Mouse (Mus musculus): ENCODE results near the gene Tbc1d30.

Gene Tbc1d30

DNA sequence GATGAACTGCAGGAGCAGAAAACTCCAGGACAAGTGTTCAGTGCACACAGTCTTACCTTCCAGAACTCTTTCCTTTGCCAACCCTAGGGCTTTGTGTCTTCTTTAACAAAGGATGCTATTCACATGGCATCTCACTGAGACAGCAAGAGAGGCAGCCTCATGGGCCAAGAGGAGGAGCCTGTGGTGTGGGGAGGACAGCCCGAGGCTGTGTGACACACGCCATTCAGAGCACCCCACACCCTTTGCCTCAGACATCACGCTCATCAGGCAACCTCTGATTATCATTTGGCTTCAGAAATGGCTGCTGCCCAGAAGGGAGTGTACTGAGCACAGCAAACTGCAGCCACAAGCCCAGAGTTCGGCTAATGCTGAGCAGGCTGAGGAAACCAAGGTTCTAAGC lies 36.9 kb downstream of the Tbc1d30 start:
- in situ Hi-C loops (cut with MboI) = no loop called here

DNA sequence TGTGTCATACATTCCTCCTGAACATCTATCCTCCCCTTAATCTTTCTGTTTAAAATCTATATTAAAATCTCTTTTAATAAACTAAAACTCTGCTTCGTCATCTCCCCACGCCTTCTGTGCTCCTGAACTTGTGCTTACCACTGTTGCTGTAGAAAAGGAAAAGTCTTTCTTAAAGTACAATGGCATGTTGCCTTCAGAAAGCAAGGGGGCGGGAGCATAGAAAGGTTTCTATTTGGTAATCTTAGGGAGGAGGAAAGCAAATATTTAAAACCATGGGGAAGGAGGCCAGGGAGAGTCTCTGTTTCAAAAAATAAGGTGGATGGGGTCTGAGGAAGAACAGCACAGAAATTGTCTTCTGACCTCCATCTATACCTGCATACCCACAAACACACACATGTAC lies 38.0 kb downstream of the Tbc1d30 start:
- in situ Hi-C loops (cut with MboI) = no loop called here

DNA sequence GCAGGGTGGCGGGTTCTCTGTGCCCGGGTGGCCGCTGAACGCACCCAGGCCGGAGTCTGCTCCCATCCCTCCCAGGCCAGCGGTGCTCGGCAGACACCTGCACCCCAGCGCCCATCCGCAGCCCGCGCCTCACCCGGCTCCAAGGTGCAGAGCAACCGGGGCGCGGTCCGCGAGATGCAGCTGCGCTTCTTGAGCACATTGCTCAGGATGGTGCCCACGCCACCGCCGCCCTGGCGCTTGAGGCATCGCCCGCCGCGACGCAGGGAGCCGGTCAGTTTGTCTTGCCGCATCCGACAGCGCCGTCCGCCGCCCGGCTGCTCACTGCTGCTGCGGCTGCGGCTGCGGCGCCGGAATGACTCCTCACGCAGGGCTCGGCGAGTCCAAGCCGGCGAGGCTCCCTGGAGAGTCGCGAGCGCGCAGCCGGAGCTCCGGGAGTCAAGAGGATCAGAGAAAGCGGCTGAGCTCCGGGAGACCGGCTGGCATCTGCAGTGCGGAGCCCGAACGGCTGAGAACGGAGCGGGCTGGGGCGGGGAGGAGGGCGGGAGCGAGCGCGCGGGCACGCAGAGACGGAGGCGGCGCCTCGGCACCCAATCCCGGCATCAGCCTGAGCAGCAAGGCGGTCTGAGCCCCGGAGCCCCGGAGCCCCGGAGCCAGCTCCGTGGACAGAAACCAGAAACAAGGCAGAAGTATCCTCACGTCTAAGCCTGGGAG lies 40.4 kb downstream of the Tbc1d30 start:
- in situ Hi-C loops (cut with MboI) = no loop called here

DNA sequence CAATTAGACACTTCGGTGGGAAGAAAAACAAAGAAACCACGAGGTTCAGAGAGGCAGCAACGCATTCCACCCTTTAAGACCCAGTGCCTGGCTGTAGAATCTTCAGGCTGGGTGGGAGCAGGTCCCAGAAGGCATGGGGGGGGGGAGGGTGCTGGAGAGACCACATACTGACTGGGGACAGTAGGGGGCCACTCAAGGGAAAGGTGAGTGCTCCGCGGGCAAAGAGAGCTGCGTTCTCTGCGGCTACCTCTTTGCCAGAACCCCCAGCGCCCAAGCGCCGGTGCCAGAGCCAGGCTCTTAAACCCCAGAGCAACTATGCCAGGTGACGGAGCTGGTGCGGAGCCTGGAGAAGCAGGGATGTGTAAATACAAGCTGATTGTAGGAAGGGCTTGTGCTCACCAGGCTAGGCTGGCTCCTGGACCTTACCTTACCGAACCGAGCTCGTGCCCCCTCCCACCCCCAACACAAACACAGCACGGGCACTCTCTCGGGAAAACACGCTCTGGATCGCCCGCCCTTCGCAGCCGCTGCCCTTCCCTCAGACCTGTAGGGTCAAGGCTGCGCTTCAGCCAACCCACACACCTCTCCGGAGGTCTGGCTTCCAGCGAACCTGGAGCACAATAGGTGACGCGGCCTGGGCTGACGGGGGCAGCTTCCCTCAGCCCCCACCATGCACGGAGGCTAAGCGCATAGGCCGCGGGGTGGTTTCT lies 41.1 kb downstream of the Tbc1d30 start:
- in situ Hi-C loops (cut with MboI) = no loop called here

DNA sequence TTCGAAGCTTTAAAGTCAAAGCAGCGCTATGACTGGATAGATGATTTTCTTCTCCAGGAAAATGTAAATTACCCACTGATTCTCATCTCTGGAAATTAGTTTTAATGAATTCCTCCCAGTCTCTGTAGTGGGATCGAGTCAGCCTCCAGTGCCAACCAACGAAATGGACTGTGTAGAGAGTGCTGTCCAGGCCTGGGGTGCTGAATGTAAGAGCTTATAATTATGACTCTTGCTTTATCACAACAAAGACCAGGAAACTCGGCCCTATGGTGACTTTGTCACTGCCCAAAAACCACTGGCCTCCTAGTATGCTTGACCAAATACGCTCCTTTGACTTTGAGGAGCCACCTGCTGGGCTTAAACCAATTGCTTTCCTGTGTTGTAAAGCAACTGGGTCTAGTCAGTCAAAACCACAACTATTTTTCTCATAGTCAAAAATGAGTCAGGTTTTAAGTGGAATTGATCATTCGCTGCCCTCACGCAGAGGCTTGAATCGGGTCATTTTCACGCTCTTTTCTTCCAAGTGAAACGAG lies 41.9 kb downstream of the Tbc1d30 start:
- in situ Hi-C loops (cut with MboI) = no loop called here

DNA sequence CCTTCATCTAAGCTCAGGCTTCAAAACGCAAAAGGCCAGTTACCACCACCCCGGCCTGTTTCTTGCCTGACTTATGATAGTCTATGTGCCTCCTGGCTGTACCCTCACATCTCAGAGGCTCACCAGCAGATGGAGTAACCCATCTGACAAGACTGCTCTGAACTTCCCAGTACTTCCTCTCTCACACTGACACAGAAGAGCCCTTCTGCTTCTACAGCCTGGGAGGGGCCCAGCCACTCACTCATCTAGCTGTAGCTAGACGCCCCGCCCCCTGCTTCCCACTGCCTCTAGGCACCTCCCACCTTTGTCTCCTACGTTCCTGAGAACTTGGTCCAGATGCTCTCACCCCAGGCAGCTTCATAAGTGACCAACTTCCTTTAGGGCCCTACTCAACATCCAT lies 45.6 kb downstream of the Tbc1d30 start:
- in situ Hi-C loops (cut with MboI) = no loop called here

DNA sequence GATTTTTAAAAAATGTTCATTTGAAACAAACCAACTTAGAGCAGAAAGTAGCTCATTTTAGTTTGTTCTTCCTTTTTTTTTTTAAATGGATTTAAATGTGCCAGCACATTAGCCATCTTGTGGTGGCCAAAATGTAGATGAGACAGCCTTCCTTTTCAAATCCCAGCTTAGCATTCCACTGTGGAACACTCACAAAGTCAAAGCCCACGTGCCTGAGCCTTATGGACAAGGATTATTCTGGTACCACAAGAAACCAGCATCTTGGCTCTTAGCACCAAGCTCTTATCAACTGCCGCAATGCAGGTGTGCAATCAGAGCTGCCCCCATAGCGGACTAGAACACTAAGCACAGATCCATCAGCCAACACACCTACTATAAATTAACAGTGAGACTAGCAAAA lies 47.5 kb downstream of the Tbc1d30 start:
- in situ Hi-C loops (cut with MboI) = no loop called here

DNA sequence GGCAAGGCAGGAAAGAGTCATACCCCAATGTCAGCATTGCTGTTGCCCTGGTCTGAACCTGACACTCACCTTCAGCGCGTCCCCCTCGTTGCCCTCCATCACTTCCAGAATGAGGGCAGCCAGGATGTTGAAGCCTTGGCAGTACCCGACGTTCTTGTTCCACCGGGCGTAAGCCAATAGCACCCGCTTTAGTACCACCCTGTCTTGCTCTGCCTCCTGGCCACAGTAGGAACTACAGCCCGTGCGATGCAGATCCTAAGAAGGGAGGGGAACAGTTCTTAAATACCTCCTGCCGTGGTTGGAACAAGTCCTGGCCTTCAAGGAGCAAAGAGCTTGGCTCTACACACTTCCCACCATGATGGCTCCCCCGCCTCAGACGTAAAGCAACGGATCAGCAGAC lies 49.2 kb downstream of the Tbc1d30 start:
- in situ Hi-C loops (cut with MboI) = no loop called here

DNA sequence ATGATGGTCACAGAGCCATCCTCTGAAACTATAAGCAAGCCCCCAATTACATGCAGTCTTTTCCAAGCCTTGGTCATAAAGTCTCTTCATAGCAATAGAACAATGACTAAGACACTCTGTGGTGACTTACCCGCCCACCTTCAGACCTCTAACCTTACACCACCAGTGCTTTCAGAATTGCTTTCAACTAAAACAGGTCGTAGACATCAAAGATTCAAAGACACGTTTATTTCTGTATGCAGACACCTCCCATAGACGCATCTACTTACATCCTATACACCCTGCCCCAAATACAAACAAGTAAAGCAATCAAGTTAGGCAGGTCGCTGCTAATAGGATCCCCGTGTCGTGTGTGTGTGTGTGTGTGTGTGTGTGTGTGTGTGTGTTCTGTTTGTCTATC lies 50.4 kb downstream of the Tbc1d30 start:
- in situ Hi-C loops (cut with MboI) = no loop called here

DNA sequence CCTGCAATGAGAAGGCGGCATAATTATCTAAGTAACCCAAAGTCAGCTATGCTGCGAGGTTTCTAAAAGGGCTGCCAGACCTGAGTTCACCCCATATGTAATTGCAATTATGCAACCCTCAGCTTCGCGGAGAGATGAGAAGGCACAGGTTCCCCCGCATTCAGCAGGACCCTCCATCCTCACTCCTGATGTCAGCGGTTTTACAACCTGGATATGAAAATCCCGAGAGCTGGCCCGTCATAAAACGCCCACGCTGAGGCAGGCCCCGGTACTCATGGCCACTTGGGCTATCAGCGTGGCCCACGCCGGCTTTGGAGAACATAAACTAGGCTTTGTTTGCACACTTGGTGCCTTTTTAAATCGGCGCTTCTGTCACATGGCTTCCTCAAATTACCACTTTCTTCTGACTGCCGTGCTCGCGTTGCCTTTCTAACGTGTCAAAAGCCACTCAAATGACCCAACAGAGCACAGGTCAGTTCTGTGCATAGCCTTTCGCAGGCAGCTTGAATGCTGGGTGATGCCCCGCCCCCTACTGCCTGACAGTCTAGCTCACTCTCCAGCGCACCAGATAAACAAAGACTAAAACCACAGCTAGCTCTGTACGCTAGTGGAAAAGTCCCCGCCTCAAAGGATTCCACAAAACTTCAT lies 53.9 kb downstream of the Tbc1d30 start:
- in situ Hi-C loops (cut with MboI) = no loop called here

DNA sequence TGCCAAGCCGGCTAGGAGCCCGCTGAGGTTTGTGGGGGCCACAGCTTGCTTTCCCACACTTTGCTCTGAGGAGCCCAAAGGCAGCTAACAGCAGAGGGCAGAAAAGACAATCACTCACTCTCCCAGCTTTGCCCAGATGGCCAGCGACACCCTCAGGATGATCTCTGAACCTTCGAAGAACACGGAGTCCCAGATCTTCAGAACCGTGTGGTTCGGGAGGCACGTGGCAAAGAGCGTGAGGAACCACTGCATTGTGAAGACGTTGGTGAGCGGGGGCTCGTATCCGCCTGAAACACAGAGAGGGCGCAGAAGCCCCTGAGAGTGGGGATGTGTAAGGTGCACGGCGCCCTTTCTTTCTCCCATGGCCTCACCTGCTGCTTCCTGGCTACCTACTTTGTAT lies 56.6 kb downstream of the Tbc1d30 start:
- in situ Hi-C loops (cut with MboI) = no loop called here

DNA sequence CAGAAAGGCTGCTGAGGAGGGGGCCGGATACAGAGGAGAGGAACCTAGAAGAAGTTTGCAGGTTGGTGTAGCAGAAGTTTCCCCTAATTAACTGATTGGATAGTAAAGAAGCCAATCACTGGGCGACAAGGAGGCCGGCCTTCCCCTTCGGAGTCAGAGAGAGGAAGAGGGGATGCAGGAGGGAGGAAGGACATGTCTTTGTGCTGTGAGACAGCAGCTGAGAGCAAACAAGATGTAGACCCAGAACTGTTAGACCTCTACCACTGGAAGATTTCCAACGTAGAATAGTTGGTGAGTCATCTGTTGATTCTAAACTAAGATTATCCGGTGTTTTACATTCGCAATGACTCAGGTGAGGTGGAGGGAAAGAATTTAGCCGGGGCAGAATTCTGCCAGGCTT lies 57.2 kb downstream of the Tbc1d30 start:
- in situ Hi-C loops (cut with MboI) = no loop called here

DNA sequence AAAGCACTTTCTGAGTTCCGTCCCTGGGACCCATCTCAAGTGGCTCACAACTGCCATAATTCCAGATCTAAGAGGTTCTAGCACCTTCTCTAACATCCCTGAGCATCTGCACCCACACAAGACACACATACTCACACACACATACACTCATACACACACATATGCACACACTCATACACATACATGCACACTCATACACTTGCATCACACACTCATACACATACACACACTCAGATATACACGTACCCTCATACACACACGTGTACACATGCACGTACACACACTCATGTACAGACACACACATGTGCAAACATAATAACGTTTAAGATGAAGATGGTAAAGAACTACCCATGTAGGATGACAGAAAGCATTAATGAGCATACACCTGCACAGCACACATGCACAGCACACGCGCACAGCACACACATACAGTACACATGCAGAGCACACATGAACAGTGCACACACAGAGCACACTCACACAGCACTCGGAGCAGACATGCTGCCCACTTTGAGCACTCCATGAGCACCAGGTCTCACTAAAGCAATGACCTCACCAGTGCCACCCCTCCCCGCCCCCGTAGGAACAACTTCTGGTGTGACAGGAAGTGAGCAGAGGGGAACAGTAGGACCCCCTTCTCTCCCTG lies 59.7 kb downstream of the Tbc1d30 start:
- in situ Hi-C loops (cut with MboI) = no loop called here

DNA sequence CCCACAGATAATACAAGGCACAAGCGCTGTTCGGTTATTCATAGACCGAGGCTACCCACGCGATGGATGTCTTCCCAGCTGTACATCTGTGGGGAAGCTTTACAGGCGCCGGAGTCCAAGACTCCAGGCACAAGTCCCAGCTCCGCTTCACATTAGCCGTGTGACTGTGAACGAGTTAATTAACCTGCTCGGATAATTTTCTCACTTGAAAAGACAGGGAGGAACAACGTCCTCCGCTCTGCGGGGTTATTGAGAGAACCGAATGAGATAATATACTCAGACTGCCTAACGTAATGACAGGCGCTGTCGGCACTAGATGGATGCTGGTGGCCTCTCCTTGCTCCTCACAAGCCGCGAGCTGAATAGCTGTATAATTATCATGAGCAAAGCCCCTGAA lies 60.4 kb downstream of the Tbc1d30 start:
- in situ Hi-C loops (cut with MboI) = no loop called here

DNA sequence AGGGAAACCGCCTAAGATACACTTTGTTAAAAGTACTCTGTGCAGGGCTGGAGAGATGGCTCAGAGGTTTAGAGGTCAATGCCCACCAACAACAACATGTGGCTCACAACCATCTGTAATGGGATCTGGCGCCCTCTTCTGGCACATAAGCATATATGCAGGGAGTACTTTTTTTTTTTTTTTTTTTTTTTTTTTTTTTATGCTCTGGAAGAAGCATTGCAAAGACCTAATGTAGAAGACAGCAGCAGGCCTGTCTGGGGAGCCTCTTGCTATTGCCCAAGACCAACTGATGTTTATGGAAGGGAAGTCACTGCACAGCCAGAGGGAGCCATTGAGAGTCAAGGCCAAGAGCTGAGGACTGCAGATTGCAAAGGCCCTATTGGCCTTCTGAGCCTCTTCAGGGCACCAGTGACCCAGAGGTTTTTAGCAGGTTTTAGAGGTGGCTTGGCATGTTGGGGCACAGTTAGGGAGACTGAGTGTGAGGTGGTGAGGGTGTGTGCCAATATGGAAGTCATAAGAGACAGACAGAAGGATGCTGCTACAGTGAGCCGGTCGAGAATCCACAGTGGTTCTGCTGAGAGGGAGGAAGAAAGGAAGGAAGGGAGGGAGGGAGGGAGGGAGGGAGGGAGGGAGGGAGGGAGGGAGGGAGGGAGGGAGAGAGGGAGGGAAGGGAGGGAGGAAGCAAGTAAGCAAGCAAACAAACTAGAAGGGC lies 61.0 kb downstream of the Tbc1d30 start:
- in situ Hi-C loops (cut with MboI) = no loop called here

DNA sequence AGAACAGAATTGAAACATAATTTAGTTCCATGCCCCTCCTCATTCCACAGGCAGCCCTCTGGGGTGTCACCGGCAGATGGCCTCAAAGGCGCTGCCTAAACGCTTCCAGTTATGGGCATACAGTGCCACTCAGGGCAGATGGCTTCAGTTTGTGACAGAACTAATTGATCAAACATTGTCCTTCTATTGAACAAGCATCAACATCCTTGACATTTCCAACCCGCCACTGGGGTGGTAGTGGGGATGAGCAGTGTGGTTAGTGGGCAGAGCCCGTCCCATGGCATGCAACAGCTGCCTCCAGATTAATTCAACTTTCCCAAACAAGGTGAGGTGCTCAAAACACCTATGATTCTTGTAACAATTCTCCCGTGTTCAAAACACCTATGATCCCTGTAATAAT lies 68.2 kb downstream of the Tbc1d30 start:
- in situ Hi-C loops (cut with MboI) = no loop called here

DNA sequence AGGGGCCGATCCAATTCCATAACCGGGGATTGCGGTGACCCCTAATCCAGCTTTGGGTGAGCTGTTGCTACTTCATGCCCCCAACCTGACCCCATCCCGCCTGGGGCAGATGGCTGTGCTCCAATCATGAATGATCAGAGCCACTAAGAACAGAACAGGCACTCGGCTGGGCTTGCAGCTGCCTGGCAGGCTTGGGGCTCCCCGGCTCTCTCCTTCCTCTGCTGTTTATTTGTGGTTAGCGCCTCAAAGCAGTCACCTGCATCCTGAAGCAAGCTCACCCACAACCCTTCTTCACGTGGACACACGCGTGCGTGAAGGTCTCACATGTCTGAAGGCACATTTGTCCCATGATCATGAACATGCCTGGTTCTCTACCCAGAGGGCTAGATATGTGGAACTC lies 68.6 kb downstream of the Tbc1d30 start:
- in situ Hi-C loops (cut with MboI) = no loop called here

DNA sequence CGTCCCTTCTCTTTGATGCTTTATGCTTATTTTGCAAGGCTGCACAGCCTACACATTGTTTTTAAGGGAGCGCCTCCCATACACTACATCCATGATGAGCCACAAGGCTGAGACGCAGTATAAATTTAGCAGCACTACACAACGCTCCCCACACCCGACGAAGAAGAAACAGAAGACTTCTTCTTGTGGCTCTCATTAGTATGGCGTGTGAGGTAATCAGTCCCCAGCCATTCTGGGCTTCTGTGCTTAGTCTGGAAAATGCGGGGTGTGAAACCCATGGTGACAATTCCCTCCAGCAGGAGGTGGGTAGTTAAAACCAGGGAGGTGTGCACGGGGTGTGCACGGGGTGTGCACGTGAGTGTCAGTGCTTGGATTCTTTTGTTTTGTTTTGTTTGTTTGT lies 70.1 kb downstream of the Tbc1d30 start:
- in situ Hi-C loops (cut with MboI) = no loop called here

DNA sequence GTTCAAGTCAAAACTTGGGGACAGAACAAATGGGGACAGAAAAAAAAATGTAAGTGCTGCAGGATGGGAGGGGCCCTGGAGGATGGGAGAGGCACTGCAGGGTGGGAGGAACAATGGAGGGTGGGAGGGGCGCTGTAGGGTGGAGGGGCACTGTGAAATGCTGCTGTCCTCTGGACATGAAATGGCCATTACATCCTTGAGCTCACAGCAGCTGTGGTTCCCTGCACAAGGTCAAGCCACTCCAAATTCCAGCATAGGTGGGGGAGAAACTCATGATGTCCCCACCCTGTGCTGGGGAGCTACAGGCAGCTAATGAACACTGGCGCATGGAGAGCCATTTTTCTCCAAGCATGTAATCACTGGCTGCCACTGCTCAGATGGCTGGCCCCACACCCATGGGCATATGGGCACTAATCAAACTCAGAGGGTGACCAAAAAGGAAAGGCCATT lies 74.0 kb downstream of the Tbc1d30 start:
- in situ Hi-C loops (cut with MboI) = no loop called here

DNA sequence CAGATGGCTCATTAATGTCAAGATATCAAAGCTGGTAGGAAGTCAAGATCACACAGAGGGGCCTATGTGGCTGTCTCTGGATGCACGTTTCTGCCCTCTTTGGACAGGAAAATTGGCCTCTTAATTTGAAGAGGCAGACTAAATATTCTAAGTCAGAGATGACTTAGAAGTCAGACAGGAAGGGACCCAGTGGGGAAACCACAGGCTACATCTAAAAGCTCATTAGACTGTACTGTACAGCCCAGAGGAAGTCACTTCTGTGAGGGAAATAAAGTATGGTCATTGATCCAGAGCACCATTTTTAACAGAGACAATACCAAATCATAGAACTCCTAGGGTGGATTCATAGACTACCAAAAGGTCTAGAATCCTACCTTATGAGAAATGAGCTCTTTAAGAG lies 76.1 kb downstream of the Tbc1d30 start:
- in situ Hi-C loops (cut with MboI) = no loop called here

DNA sequence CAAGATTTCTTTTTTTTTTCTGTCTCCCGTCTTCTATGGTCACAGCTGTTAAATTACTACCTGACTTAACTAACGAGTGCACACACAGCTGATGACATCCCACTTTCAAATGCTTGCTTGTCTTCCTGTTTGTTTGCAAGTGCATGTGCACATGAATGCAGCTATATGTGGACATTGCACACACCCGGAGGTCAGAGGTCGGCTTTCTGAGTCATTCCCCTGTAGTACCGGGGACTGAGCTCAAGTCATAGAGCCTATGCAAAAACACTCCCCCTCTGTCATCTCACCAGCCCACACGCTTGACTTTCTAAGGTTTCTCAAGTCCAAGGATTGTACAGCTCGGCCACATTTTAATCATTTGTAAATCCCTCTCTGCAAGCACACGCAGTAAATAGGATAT lies 80.1 kb downstream of the Tbc1d30 start:
- in situ Hi-C loops (cut with MboI) = no loop called here

DNA sequence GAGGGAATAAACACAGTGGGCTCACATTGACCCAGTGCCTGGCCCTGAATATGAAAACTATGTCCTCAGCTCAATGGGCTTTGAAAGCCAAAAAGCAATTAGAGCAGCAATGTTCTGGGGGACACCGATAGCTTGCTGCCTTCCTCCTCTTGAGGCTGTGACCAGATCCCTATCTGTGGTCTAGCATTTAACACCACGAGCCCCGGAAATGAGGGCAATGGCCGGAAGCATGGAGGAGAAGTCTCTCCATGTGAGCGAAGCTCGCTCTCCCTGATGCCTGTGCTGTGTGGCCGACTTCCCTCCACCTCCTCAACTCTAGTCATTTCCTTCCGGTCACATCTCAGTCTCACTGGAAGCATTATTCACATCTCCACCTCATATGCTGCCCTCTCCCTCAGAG lies 82.3 kb downstream of the Tbc1d30 start:
- in situ Hi-C loops (cut with MboI) = no loop called here
